Mouse (Mus musculus) CH12.LX (cell line): Measurements from ENCODE around the gene Rev3l. TPM values are rescaled to one million over a fixed set of nuclear protein-coding genes. Genes with fewer than 3 reads are reported as not detected.
A peak's percentile ranks its signal among the peaks of the same experiment; 100 is the strongest.

Experiments used
- DNase-seq: peaks from one replicate; pipeline ENCODE4 v3.0.0-alpha.2; 2013; ENCODE audit errors: extremely low read depth
- H3K27ac ChIP-seq: 2 replicates; pipeline ENCODE4 v1.5.1; 2012; ENCODE audit warnings: low read depth, mild to moderate bottlenecking, control low read depth, moderate library complexity; ENCODE audit not compliant: insufficient read depth
- H3K27me3 ChIP-seq: replicated peaks from 2 replicates; pipeline ENCODE3; 2012; ENCODE audit warnings: inconsistent platforms
- H3K36me3 ChIP-seq, 2 experiments: replicated peaks in 1 of 2; 2 replicates each; pipeline versions ENCODE3 to v1.6.1; 2012; ENCODE audit warnings: inconsistent platforms in 1 of 2, low read length in 1 of 2, mild to moderate bottlenecking in 1 of 2, mixed read lengths in 1 of 2, moderate library complexity in 1 of 2; ENCODE audit not compliant: control insufficient read depth in 1 of 2, insufficient read depth in 1 of 2
- H3K4me1 ChIP-seq, 2 experiments: 2 replicates each; pipeline ENCODE4 v1.6.1; 2012; ENCODE audit warnings: inconsistent platforms in 1 of 2, moderate library complexity in 1 of 2; ENCODE audit not compliant: insufficient read depth in 2 of 2, control insufficient read depth in 1 of 2
- H3K4me2 ChIP-seq: 2 replicates; pipeline ENCODE4 v1.6.1; 2012; ENCODE audit warnings: low read depth, mild to moderate bottlenecking, control low read depth; ENCODE audit not compliant: poor library complexity, insufficient read depth, severe bottlenecking
- H3K4me3 ChIP-seq, 3 experiments: fragments of 150-350 bp in 1 of 3; sonication (generic) in 1 of 3; replicated peaks in 1 of 3; 2 replicates each; pipeline versions ENCODE3 to v1.5.1; 2011 to 2012; ENCODE audit warnings: low read depth in 2 of 3, low read length in 2 of 3, mild to moderate bottlenecking in 2 of 3, moderate library complexity in 2 of 3, control low read depth in 1 of 3, improper control_type of control experiment in 1 of 3, inconsistent platforms in 1 of 3, mixed read lengths in 1 of 3; ENCODE audit not compliant: poor library complexity in 1 of 3
- H3K79me2 ChIP-seq: replicated peaks from 2 replicates; pipeline ENCODE4 v1.6.1; 2012; ENCODE audit warnings: mild to moderate bottlenecking, moderate library complexity; ENCODE audit not compliant: control insufficient read depth, poor library complexity, insufficient read depth, severe bottlenecking; ENCODE audit errors: extremely low read depth
- H3K9ac ChIP-seq: 2 replicates; pipeline ENCODE4 v1.6.1; 2012; ENCODE audit warnings: low read depth, mild to moderate bottlenecking, control low read depth, moderate library complexity; ENCODE audit not compliant: insufficient read depth
- H3K9me3 ChIP-seq: replicated peaks from 2 replicates; pipeline ENCODE3; 2012; ENCODE audit warnings: low read length, inconsistent platforms, mixed read lengths
- CHD1 ChIP-seq: IDR thresholded peaks from 2 replicates; pipeline ENCODE4 v1.6.1; 2012; ENCODE audit warnings: low read depth, low read length, improper control_type of control experiment, inconsistent platforms
- CHD2 ChIP-seq: IDR thresholded peaks from 2 replicates; pipeline ENCODE4 v1.6.1; 2011; ENCODE audit warnings: low read length, improper control_type of control experiment
- CTCF ChIP-seq, 2 experiments: IDR thresholded peaks in 1 of 2; conservative IDR thresholded peaks in 1 of 2; 2 replicates each; pipeline ENCODE4 v1.5.1; 2011 to 2012; ENCODE audit warnings: low read depth in 2 of 2, low read length in 2 of 2, improper control_type of control experiment in 1 of 2, inconsistent platforms in 1 of 2, mild to moderate bottlenecking in 1 of 2, moderate library complexity in 1 of 2
- E2F4 ChIP-seq: IDR thresholded peaks from 2 replicates; pipeline ENCODE4 v1.6.1; 2011; ENCODE audit warnings: low read depth, low read length, improper control_type of control experiment; ENCODE audit not compliant: insufficient replicate concordance
- ETS1 ChIP-seq: conservative IDR thresholded peaks from 2 replicates; pipeline ENCODE4 v1.6.1; 2012; ENCODE audit warnings: low read depth, mild to moderate bottlenecking, inconsistent platforms, low read length, improper control_type of control experiment, moderate library complexity
- IRF4 ChIP-seq: IDR thresholded peaks from 2 replicates; pipeline ENCODE4 v1.6.1; 2014; ENCODE audit warnings: low read depth, mild to moderate bottlenecking, inconsistent platforms, low read length, improper control_type of control experiment
- JUN ChIP-seq: IDR thresholded peaks from 2 replicates; pipeline ENCODE4 v1.6.1; 2011; ENCODE audit warnings: low read depth, mild to moderate bottlenecking, low read length, improper control_type of control experiment, moderate library complexity; ENCODE audit not compliant: insufficient read depth
- JUND ChIP-seq: conservative IDR thresholded peaks from 2 replicates; pipeline ENCODE4 v1.6.1; 2011; ENCODE audit warnings: low read depth, low read length, improper control_type of control experiment
- KAT2A ChIP-seq: IDR thresholded peaks from 2 replicates; pipeline ENCODE4 v1.6.1; 2012; ENCODE audit warnings: low read length, improper control_type of control experiment, inconsistent platforms; ENCODE audit not compliant: insufficient replicate concordance
- MAFK ChIP-seq: IDR thresholded peaks from 2 replicates; pipeline ENCODE4 v1.6.1; 2011; ENCODE audit warnings: low read length, improper control_type of control experiment; ENCODE audit not compliant: insufficient replicate concordance
- MAX ChIP-seq: IDR thresholded peaks from 2 replicates; pipeline ENCODE4 v1.6.1; 2011; ENCODE audit warnings: low read length, improper control_type of control experiment
- MAZ ChIP-seq: IDR thresholded peaks from 2 replicates; pipeline ENCODE4 v1.6.1; 2012; ENCODE audit warnings: low read depth, mild to moderate bottlenecking, inconsistent platforms, low read length, improper control_type of control experiment, moderate library complexity
- MXI1 ChIP-seq: IDR thresholded peaks from 2 replicates; pipeline ENCODE4 v1.6.1; 2011; ENCODE audit warnings: mild to moderate bottlenecking, low read depth, low read length, improper control_type of control experiment
- MYC ChIP-seq: IDR thresholded peaks from 2 replicates; pipeline ENCODE4 v1.6.1; 2011; ENCODE audit warnings: low read depth, mild to moderate bottlenecking, improper control_type of control experiment, low read length
- POLR2AphosphoS2 ChIP-seq: IDR thresholded peaks from 2 replicates; pipeline ENCODE4 v1.6.1; 2011; ENCODE audit warnings: low read depth, low read length, improper control_type of control experiment
- RCOR1 ChIP-seq: conservative IDR thresholded peaks from 2 replicates; pipeline ENCODE4 v1.6.1; 2012; ENCODE audit warnings: low read depth, mild to moderate bottlenecking, inconsistent platforms, low read length, improper control_type of control experiment
- SIN3A ChIP-seq: IDR thresholded peaks from 2 replicates; pipeline ENCODE4 v1.6.1; 2012; ENCODE audit warnings: low read length, improper control_type of control experiment, inconsistent platforms
- UBTF ChIP-seq: IDR thresholded peaks from 2 replicates; pipeline ENCODE4 v1.6.1; 2012; ENCODE audit warnings: low read depth, mild to moderate bottlenecking, inconsistent platforms, low read length, improper control_type of control experiment, moderate library complexity
- USF2 ChIP-seq: conservative IDR thresholded peaks from 2 replicates; pipeline ENCODE4 v1.6.1; 2011; ENCODE audit warnings: low read depth, low read length, improper control_type of control experiment
- ZC3H11A ChIP-seq: IDR thresholded peaks from 2 replicates; pipeline ENCODE4 v1.6.1; 2012; ENCODE audit warnings: low read depth, mild to moderate bottlenecking, inconsistent platforms, low read length, improper control_type of control experiment
- dilution Hi-C: fragments of 300-500 bp; cut with MboI; formaldehyde crosslinking; loops from 2 replicates; pipeline ENCODE4 v1.14.3; 2020; ENCODE audit warnings: low sequenced_read_pairs; ENCODE audit not compliant: extremely low pct_unique_long_range_greater_than_20kb, extremely low pct_ligation_motif_present
- in situ Hi-C: fragments of 300-500 bp; cut with MboI; formaldehyde crosslinking; loops from 3 replicates; pipeline ENCODE4 v1.14.3; 2019; ENCODE audit warnings: low sequenced_read_pairs, low pct_ligation_motif_present, low pct_unique_long_range_greater_than_20kb, mixed read lengths
- polyA plus RNA-seq: library from polyadenylated mRNA; unstranded; fragments of >175 nt; gene quantifications from 2 replicates; pipeline ENCODE4 v1.2.1, GENCODE M21; 2012; ENCODE audit warnings: low read depth; ENCODE audit not compliant: insufficient read length
- total RNA-seq, 2 experiments: library from RNA; depleted of rRNA; stranded (reverse); fragments of 300-350 nt in 1 of 2; fragments of >200 nt in 1 of 2; gene quantifications; 2 replicates each; pipeline ENCODE4 v1.2.3; 2012 to 2014

Rev3l gene
- total and polyA plus RNA-seq, 3 experiments: 11.0 to 18.0 (median 13.9) TPM

DNA sequence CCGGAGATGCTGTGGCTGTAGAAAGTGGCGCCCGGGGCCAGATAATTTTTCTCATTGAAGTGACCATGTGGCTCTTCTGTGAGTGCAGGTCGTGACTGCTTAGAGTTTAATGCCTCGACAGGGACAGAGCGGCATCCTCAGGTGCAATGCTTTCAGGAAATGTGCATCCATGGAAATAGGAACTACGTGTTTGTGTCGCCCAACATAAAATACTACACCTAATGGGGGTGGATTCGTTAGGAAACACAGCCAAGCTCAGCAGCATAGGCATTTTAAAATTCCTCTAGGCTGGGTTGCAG is 1.1 kb downstream of the Rev3l start:
- peak overlapping the region; percentile 95 for H3K4me2 ChIP-seq
- no peaks in the 10 kb centered on the region for H3K27me3 ChIP-seq
- H3K4me1 ChIP-seq: peaks cover 2 to 13% of the 10 kb centered on the region in 2 experiments; a peak in 3 of 4 replicates
- in situ Hi-C loops (no loop called here), dilution Hi-C loops (no loop called here)
- H3K9ac ChIP-seq: peak overlapping the region; percentile 74
- H3K4me3 ChIP-seq: peak overlapping the region; percentile 82 to 87 (median 82)
- peak; percentile 64 for DNase-seq
- peaks cover 5% of the 10 kb centered on the region for H3K9me3 ChIP-seq
- H3K27ac ChIP-seq: peak overlapping the region; percentile 78
- H3K36me3 ChIP-seq: peaks cover 0 to 2% of the 10 kb centered on the region in 2 experiments
- H3K79me2 ChIP-seq: peaks cover 23% of the 10 kb centered on the region
- TF ChIP-seq MXI1 (peak; percentile 72), SIN3A (peak; percentile 57), CTCF (conservative IDR thresholded peaks at IDR 0.05 in 1 of 2, IDR thresholded peaks at IDR 0.05 in 1 of 2; ENCODE audit: low read depth in 2 of 2, low read length in 2 of 2) (peak in 1 of 2 experiments; percentile 50; a peak in 2 of 4 replicates), MYC (peak; percentile 82), JUN (no peak), IRF4 (no peak), CHD1 (peak; percentile 70; the same call in 1 of the 2 replicates)
- TF ChIP-seq, all 38 proteins: peak for 5

- no peaks in the 10 kb centered on the region for H3K27me3 ChIP-seq
- no peak overlapping the region for H3K27ac ChIP-seq
- H3K4me3 ChIP-seq: peak overlapping the region; percentile 51 to 87 (median 82)
- H3K79me2 ChIP-seq: peaks cover 23% of the 10 kb centered on the region
- peaks cover 5% of the 10 kb centered on the region for H3K9me3 ChIP-seq
- peak overlapping the region; percentile 74 for H3K9ac ChIP-seq
- TF ChIP-seq CTCF (conservative IDR thresholded peaks at IDR 0.05 in 1 of 2, IDR thresholded peaks at IDR 0.05 in 1 of 2; ENCODE audit: low read depth in 2 of 2, low read length in 2 of 2) (no peak), MAZ (no peak), JUND (no peak), UBTF (no peak), MYC (no peak), KAT2A (no peak), RCOR1 (no peak), SIN3A (no peak), ETS1 (no peak), JUN (no peak), ZC3H11A (no peak), MAX (no peak), E2F4 (no peak), POLR2AphosphoS2 (no peak), MAFK (no peak), CHD2 (no peak), USF2 (no peak)
- H3K4me2 ChIP-seq: peak overlapping the region; percentile 95
- peak; percentile 7 for DNase-seq
- in situ Hi-C loops (no loop called here), dilution Hi-C loops (no loop called here)
- H3K4me1 ChIP-seq: peaks cover 2 to 13% of the 10 kb centered on the region in 2 experiments; a peak in 3 of 4 replicates
- H3K36me3 ChIP-seq: peaks cover 0 to 2% of the 10 kb centered on the region in 2 experiments
These were observed 1.6 kb downstream of the Rev3l start for GRCm38 (mm10) chr10:39733421-39733930.
